Mouse (Mus musculus) thymus, adult 18-20 months (tissue): Measurements from ENCODE around the gene C5ar1.

ENCODE experiments used
- DNase-seq, 2 experiments: peaks; one replicate each; pipeline ENCODE4 v3.0.0; 2022; ENCODE audit warnings: mixed read lengths in 2 of 2

The C5ar1 gene

GRCm38 (mm10) chr7:16221582-16222272, 37.6 kb downstream of the C5ar1 start, which contains the start of gene Dhx34:
TSS of gene Dhx34 (minus strand) at chr7:16222037.
- peak; percentile 89 to 94 for DNase-seq

- no peak for DNase-seq
Observed at GRCm38 (mm10) chr7:16213986-16214385, 45.4 kb downstream of the C5ar1 start.

- no peak for DNase-seq
Observed at GRCm38 (mm10) chr7:16213196-16213595, 46.1 kb downstream of the C5ar1 start.

- DNase-seq = no peak
Observed at GRCm38 (mm10) chr7:16210862-16211365, 48.4 kb downstream of the C5ar1 start.

GRCm38 (mm10) chr7:16208781-16209665, 50.3 kb downstream of the C5ar1 start:
- DNase-seq = no peak

- DNase-seq = peak in 1 of 2 experiments; percentile 45
Observed at GRCm38 (mm10) chr7:16207496-16207895, 51.8 kb downstream of the C5ar1 start.

- DNase-seq = peak; percentile 71 to 83
Observed at GRCm38 (mm10) chr7:16207076-16207475, 52.3 kb downstream of the C5ar1 start.

- no peak for DNase-seq
Observed at GRCm38 (mm10) chr7:16204791-16205190, 54.5 kb downstream of the C5ar1 start.

- DNase-seq = no peak
Observed at GRCm38 (mm10) chr7:16203505-16203903, 55.8 kb downstream of the C5ar1 start.

GRCm38 (mm10) chr7:16202756-16203504, 56.4 kb downstream of the C5ar1 start:
- DNase-seq = no peak

GRCm38 (mm10) chr7:16201136-16201535, 58.2 kb downstream of the C5ar1 start:
- peak; percentile 51 to 70 for DNase-seq

GRCm38 (mm10) chr7:16198540-16198939, 60.8 kb downstream of the C5ar1 start:
- peak in 1 of 2 experiments; percentile 38 for DNase-seq

GRCm38 (mm10) chr7:16197166-16197565, 62.2 kb downstream of the C5ar1 start:
- peak; percentile 64 to 78 for DNase-seq
